Comparison of ENCODE assay signal across 7 mouse cellular contexts in the genomic region with DNA sequence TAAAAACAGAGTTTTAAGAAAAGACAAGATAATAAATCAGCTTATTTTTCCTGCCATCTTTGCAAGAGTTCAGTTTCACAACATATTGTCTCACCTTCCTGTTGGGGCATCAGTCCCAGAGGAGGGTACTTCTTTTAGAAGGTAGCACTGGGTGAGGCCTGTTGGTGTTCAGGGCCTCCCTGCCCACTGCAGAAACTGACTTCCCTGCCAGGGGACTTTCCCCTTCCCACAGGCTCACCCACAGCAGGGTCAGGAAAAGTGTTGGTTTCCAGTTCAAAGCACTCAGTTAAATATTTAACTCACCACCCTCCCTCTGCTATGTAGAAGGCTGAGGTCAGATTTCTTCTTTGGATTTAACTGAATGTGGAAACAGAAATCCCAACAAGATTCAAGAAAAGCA. TPM values are rescaled to one million over a fixed set of nuclear protein-coding genes. Genes with fewer than 3 reads are reported as not detected.
A peak's percentile ranks its signal among the peaks of the same experiment; 100 is the strongest.
DNase-seq lines count a peak whose midpoint lies in the region; ATAC-seq and TF ChIP-seq lines count a peak whose summit lies in the region.
"Not testable (repeated sequence)": the region's sequence is repeated elsewhere in the genome, so short reads cannot be mapped to it uniquely, and the experiment has no call there.

No protein-coding gene starts in this region.

- peak overlapping the region; percentile 24; the same call in 1 of the 2 replicates for H3K27ac ChIP-seq in gastrocnemius, adult 2 months
- not testable (repeated sequence) for H3K27ac ChIP-seq in intestine, embryonic 16.5 days (ENCODE audit: low read length); kidney, embryonic 14.5 days (ENCODE audit: low read depth, low read length); liver, embryonic 11.5 days (ENCODE audit: low read depth, low read length); liver, postnatal 0 days (ENCODE audit: low read depth)

- not testable (repeated sequence) for TF ChIP-seq EP300 in liver, postnatal 0 days (IDR thresholded peaks at IDR 0.05; ENCODE audit: low read depth)

- ATAC-seq in CD4-positive, CD25-positive, alpha-beta regulatory T cell, adult 4 months, result peak; percentile 12
- peak; percentile 82 for ATAC-seq in intestine, embryonic 16.5 days
- peak; percentile 87; the same call in 1 of the 2 replicates for ATAC-seq in kidney, embryonic 14.5 days (ENCODE audit: low FRiP score, low TSS enrichment)
- ATAC-seq in liver, embryonic 11.5 days (replicated peaks; ENCODE audit: low FRiP score), result peak; percentile 64
- ATAC-seq in liver, postnatal 0 days, result peak; percentile 45
- ATAC-seq in megakaryocyte progenitor cell, adult 5-6 weeks (replicated peaks; ENCODE audit: poor library complexity), result peak; percentile 38; the same call in 1 of the 2 replicates

- not testable (repeated sequence) for H3K9ac ChIP-seq in intestine, embryonic 16.5 days (ENCODE audit: low read depth, low read length); kidney, embryonic 14.5 days (ENCODE audit: low read depth, low read length); liver, embryonic 11.5 days (ENCODE audit: low read depth, low read length); liver, postnatal 0 days (replicated peaks)

- H3K36me3 ChIP-seq in intestine, embryonic 16.5 days (ENCODE audit: control insufficient read depth, insufficient read depth, low read length); kidney, embryonic 14.5 days (ENCODE audit: control insufficient read depth, insufficient read depth, low read length); liver, embryonic 11.5 days (ENCODE audit: control insufficient read depth, insufficient read depth, low read length); liver, postnatal 0 days (replicated peaks; ENCODE audit: insufficient read depth, low read length): not testable (repeated sequence)

- not testable (repeated sequence) for DNase-seq in gastrocnemius, adult 2 months; liver, embryonic 11.5 days (ENCODE audit: low spot score); liver, postnatal 0 days

- TF ChIP-seq CTCF in gastrocnemius, adult 2 months (IDR thresholded peaks at IDR 0.05); liver, postnatal 0 days (IDR thresholded peaks at IDR 0.05; ENCODE audit: low read depth): not testable (repeated sequence)

- not testable (repeated sequence) for H3K9me3 ChIP-seq in intestine, embryonic 16.5 days (ENCODE audit: control insufficient read depth, low read length); kidney, embryonic 14.5 days (ENCODE audit: control insufficient read depth, low read length); liver, embryonic 11.5 days (ENCODE audit: control insufficient read depth, low read length); liver, postnatal 0 days (ENCODE audit: low read length)

- not testable (repeated sequence) for H3K4me3 ChIP-seq in gastrocnemius, adult 2 months; intestine, embryonic 16.5 days (ENCODE audit: low read length); kidney, embryonic 14.5 days (ENCODE audit: low read length); liver, embryonic 11.5 days (ENCODE audit: low read depth, low read length); liver, postnatal 0 days (ENCODE audit: low read depth, low read length)

- not testable (repeated sequence) for H3K4me2 ChIP-seq in intestine, embryonic 16.5 days (ENCODE audit: low read depth, low read length); kidney, embryonic 14.5 days (replicated peaks; ENCODE audit: low read depth, low read length); liver, embryonic 11.5 days; liver, postnatal 0 days (ENCODE audit: low read depth, low read length)

- intact Hi-C loops in gastrocnemius, adult 2 months (cut with DNase I), result not testable (repeated sequence)

- not testable (repeated sequence) for H3K4me1 ChIP-seq in intestine, embryonic 16.5 days (ENCODE audit: control insufficient read depth, insufficient read depth, low read length); kidney, embryonic 14.5 days (ENCODE audit: control insufficient read depth, insufficient read depth, low read length); liver, embryonic 11.5 days (replicated peaks; ENCODE audit: control insufficient read depth, insufficient read depth, low read length); liver, postnatal 0 days (ENCODE audit: insufficient read depth)

- H3K27me3 ChIP-seq in intestine, embryonic 16.5 days (replicated peaks; ENCODE audit: control insufficient read depth, insufficient read depth, low read length); kidney, embryonic 14.5 days (ENCODE audit: control insufficient read depth, insufficient read depth, low read length); liver, embryonic 11.5 days (replicated peaks; ENCODE audit: control insufficient read depth, insufficient read depth, low read length); liver, postnatal 0 days (ENCODE audit: insufficient read depth, low read length): not testable (repeated sequence)

RNA-seq across cellular contexts. Expression of gene Samd9l, which starts 14.6 kb away (rescaled TPM):
- 100 to 1,000 TPM; 123 to 199 TPM for polyA plus RNA-seq in CD4-positive, CD25-positive, alpha-beta regulatory T cell, adult 4 months (2017; shearing (Covaris generic))
- total RNA-seq in gastrocnemius, adult 2 months (2021), result 1 to 10 TPM; 3.2 to 5.0 TPM
- 8.8 and 11.1 TPM in 2 replicates for polyA plus RNA-seq in intestine, embryonic 16.5 days (2015; fragmentation: Nextera tagmentation; extraction: Ambion mirVana)
- 4.7 and 8.2 TPM in 2 replicates for polyA plus RNA-seq in kidney, embryonic 14.5 days (2014; fragmentation: Nextera tagmentation; extraction: Ambion mirVana)
- polyA plus RNA-seq in liver, embryonic 11.5 days (2014; fragmentation: Nextera tagmentation; extraction: Ambion mirVana), result 2.0 TPM in 2 replicates
- polyA plus RNA-seq in liver, postnatal 0 days (2015; fragmentation: Nextera tagmentation; extraction: Ambion mirVana), result 3.8 and 4.5 TPM in 2 replicates
- total RNA-seq in megakaryocyte progenitor cell, adult 5-6 weeks (2015), result 14.3 and 16.2 TPM in 2 replicates
- total RNA-seq in megakaryocyte progenitor cell, adult 5-6 weeks (2017), result 15.4 and 16.6 TPM in 2 replicates

Comparison
In these comparisons a context has a peak if more than half of its experiments do, and no peak if none do; other contexts are left out.
1. ATAC-seq: peak in every context shown above with its lines; median percentile 87 in kidney, embryonic 14.5 days; 82 in intestine, embryonic 16.5 days; 64 in liver, embryonic 11.5 days; 45 in liver, postnatal 0 days; 38 in megakaryocyte progenitor cell, adult 5-6 weeks; 12 in CD4-positive, CD25-positive, alpha-beta regulatory T cell, adult 4 months.
2. RNA of gene Samd9l, which starts 14.6 kb away (polyA plus RNA-seq): 123 to 199 TPM in CD4-positive, CD25-positive, alpha-beta regulatory T cell, adult 4 months; 8.8 to 11.1 TPM in intestine, embryonic 16.5 days, 4.7 to 8.2 TPM in kidney, embryonic 14.5 days, 3.8 to 4.5 TPM in liver, postnatal 0 days and 2.0 TPM in liver, embryonic 11.5 days; every median in the first group is over 10 times any median in the second.